ENCODE assay signal across 9 mouse cellular contexts in genomic region chr15:12586154-12586553, GRCm38 (mm10).
DNase-seq lines count a peak whose midpoint lies in the region; ATAC-seq and TF ChIP-seq lines count a peak whose summit lies in the region.
"Had no signal": no experiment of that assay in that cellular context is flagged by ENCODE, and none has a peak within 500 bp of the region (broad histone marks: within the 10 kb centered on the region; RNA-seq: fewer than 3 reads in every experiment).

No protein-coding gene starts in this region.

- TF ChIP-seq POLR2A in thymus, adult 2 months (IDR thresholded peaks at IDR 0.05; ENCODE audit: control insufficient read depth, extremely low read depth, insufficient read depth, low read length, poor library complexity), result no peak

- H3K9ac ChIP-seq in ES-E14 (ENCODE audit: insufficient read depth, low read depth, low read length, poor library complexity, severe bottlenecking), result no peak overlapping the region
- no peak overlapping the region for H3K9ac ChIP-seq in forebrain, embryonic 13.5 days
- no peak overlapping the region for H3K9ac ChIP-seq in liver, embryonic 13.5 days
- H3K9ac ChIP-seq in neural tube, embryonic 14.5 days (replicated peaks; ENCODE audit: low read depth, low read length), result no peak overlapping the region
- H3K9ac ChIP-seq: heart, embryonic 13.5 days had no signal

- peak; percentile 56; the same call in 1 of the 2 replicates for TF ChIP-seq CTCF in thymus, adult 2 months (IDR thresholded peaks at IDR 0.05; ENCODE audit: borderline replicate concordance, control insufficient read depth, extremely low read depth, insufficient read depth, low read length, poor library complexity)

- intact Hi-C loops in heart, postnatal 10 days (cut with DNase I), result loop anchor here (1.0 to 5.0 kb wide), 3 partner anchors 66 to 209 kb away; partner anchors contain the start of gene Pdzd2

- no peaks in the 10 kb centered on the region for H3K9me3 ChIP-seq in ES-E14 (ENCODE audit: control insufficient read depth, insufficient read depth, low read depth, low read length)
- no peaks in the 10 kb centered on the region for H3K9me3 ChIP-seq in forebrain, embryonic 13.5 days (replicated peaks)
- no peaks in the 10 kb centered on the region for H3K9me3 ChIP-seq in liver, embryonic 13.5 days (replicated peaks)
- H3K9me3 ChIP-seq in neural tube, embryonic 14.5 days (ENCODE audit: control insufficient read depth, low read length), result no peaks in the 10 kb centered on the region
- H3K9me3 ChIP-seq: heart, embryonic 13.5 days had no signal

- WGBS in forebrain, embryonic 13.5 days, result 9% methylated on average over 5 of the region's 5 CpGs
- WGBS in liver, embryonic 13.5 days (ENCODE audit: insufficient replicate concordance), result 5% methylated on average over 5 of the region's 5 CpGs
- WGBS in neural tube, embryonic 14.5 days, result 6% methylated on average over 5 of the region's 5 CpGs
- 11% methylated on average over 5 of the region's 5 CpGs for WGBS in thymus, adult 2 months

- peak; percentile 49 for DNase-seq in ES-E14 (ENCODE audit: low read depth, low spot score)
- DNase-seq in c-Kit-positive CD71-positive TER-119-positive erythroid progenitor cells, embryonic 14.5 days (ENCODE audit: low spot score), result peak; percentile 3
- DNase-seq in heart, postnatal 10 days, result peak; percentile 82 to 84
- peak; percentile 70 to 73 for DNase-seq in kidney, postnatal 25 days
- DNase-seq in liver, embryonic 13.5 days, result peak; percentile 3
- peak; percentile 51 for DNase-seq in thymus, adult 2 months

- H3K27ac ChIP-seq in ES-E14 (ENCODE audit: insufficient read depth, low read depth, low read length, poor library complexity, severe bottlenecking), result no peak overlapping the region
- H3K27ac ChIP-seq in forebrain, embryonic 13.5 days, result no peak overlapping the region
- H3K27ac ChIP-seq in liver, embryonic 13.5 days, result no peak overlapping the region
- H3K27ac ChIP-seq in neural tube, embryonic 14.5 days (ENCODE audit: low read depth, low read length), result no peak overlapping the region
- H3K27ac ChIP-seq in thymus, adult 2 months (ENCODE audit: control insufficient read depth, insufficient read depth, low read length), result no peak overlapping the region
- H3K27ac ChIP-seq: heart, embryonic 13.5 days had no signal

- no peak overlapping the region for H3K4me3 ChIP-seq in ES-E14 (ENCODE audit: insufficient read depth in 1 of 2, low read depth in 1 of 2, low read length in 2 of 2, poor library complexity in 1 of 2, severe bottlenecking in 1 of 2)
- H3K4me3 ChIP-seq in forebrain, embryonic 13.5 days, result no peak overlapping the region
- no peak overlapping the region for H3K4me3 ChIP-seq in liver, embryonic 13.5 days (replicated peaks)
- H3K4me3 ChIP-seq in neural tube, embryonic 14.5 days (ENCODE audit: low read depth, low read length), result no peak overlapping the region
- H3K4me3 ChIP-seq in thymus, adult 2 months (ENCODE audit: control insufficient read depth, insufficient read depth, low read length), result no peak overlapping the region
- H3K4me3 ChIP-seq: heart, embryonic 13.5 days had no signal

- peak; percentile 94 for ATAC-seq in forebrain, embryonic 13.5 days
- ATAC-seq in liver, embryonic 13.5 days (ENCODE audit: low read depth), result no peak
- ATAC-seq in neural tube, embryonic 14.5 days (ENCODE audit: low read depth), result peak; percentile 95

- in situ Hi-C loops in ES-E14 (cut with MboI; ENCODE audit: low sequenced_read_pairs in 2 of 2, unreplicated experiment in 2 of 2), result loop anchor here in 1 of 2 experiments (5.0 kb wide), 1 partner anchor 206 kb away; no protein-coding TSS in a partner anchor

- no peak overlapping the region for H3K4me2 ChIP-seq in forebrain, embryonic 13.5 days
- no peak overlapping the region for H3K4me2 ChIP-seq in liver, embryonic 13.5 days
- no peak overlapping the region for H3K4me2 ChIP-seq in neural tube, embryonic 14.5 days (ENCODE audit: low read depth, low read length)
- H3K4me2 ChIP-seq: heart, embryonic 13.5 days had no signal

- H3K4me1 ChIP-seq in ES-E14 (ENCODE audit: control insufficient read depth in 2 of 2, insufficient read depth in 2 of 2, low read length in 2 of 2, poor library complexity in 1 of 2), result no peaks in the 10 kb centered on the region
- no peaks in the 10 kb centered on the region for H3K4me1 ChIP-seq in forebrain, embryonic 13.5 days
- no peaks in the 10 kb centered on the region for H3K4me1 ChIP-seq in liver, embryonic 13.5 days (replicated peaks)
- no peaks in the 10 kb centered on the region for H3K4me1 ChIP-seq in neural tube, embryonic 14.5 days (ENCODE audit: control insufficient read depth, insufficient read depth, low read length)
- no peaks in the 10 kb centered on the region; the same call in 1 of the 2 replicates for H3K4me1 ChIP-seq in thymus, adult 2 months (replicated peaks; ENCODE audit: control insufficient read depth, insufficient read depth, low read length)

- H3K27me3 ChIP-seq in forebrain, embryonic 13.5 days, result no peaks in the 10 kb centered on the region
- no peaks in the 10 kb centered on the region for H3K27me3 ChIP-seq in liver, embryonic 13.5 days
- H3K27me3 ChIP-seq in neural tube, embryonic 14.5 days (ENCODE audit: control insufficient read depth, insufficient read depth, low read length), result no peaks in the 10 kb centered on the region
- H3K27me3 ChIP-seq in thymus, adult 2 months (ENCODE audit: control insufficient read depth, insufficient read depth, low read length), result no peaks in the 10 kb centered on the region

- H3K36me3 ChIP-seq in ES-E14 (ENCODE audit: control insufficient read depth, insufficient read depth, low read length, poor library complexity, severe bottlenecking), result no peaks in the 10 kb centered on the region
- H3K36me3 ChIP-seq in forebrain, embryonic 13.5 days (ENCODE audit: poor library complexity, severe bottlenecking), result no peaks in the 10 kb centered on the region
- H3K36me3 ChIP-seq in liver, embryonic 13.5 days, result no peaks in the 10 kb centered on the region
- no peaks in the 10 kb centered on the region for H3K36me3 ChIP-seq in neural tube, embryonic 14.5 days (ENCODE audit: control insufficient read depth, insufficient read depth, low read length)
- no peaks in the 10 kb centered on the region for H3K36me3 ChIP-seq in thymus, adult 2 months (ENCODE audit: control insufficient read depth, insufficient read depth, low read length)
- H3K36me3 ChIP-seq: heart, embryonic 13.5 days had no signal

TF ChIP-seq in ES-E14, 5 proteins besides CTCF, POLR2A, EP300 and RAD21:
- TF ChIP-seq ZNF384 (IDR thresholded peaks at IDR 0.05; ENCODE audit: low read depth, low read length) (no peak), HCFC1 (IDR thresholded peaks at IDR 0.05; ENCODE audit: borderline replicate concordance, insufficient read depth, low read length) (no peak), MAFK (IDR thresholded peaks at IDR 0.05; ENCODE audit: insufficient read depth, low read depth, low read length) (no peak), CHD2 (IDR thresholded peaks at IDR 0.05; ENCODE audit: low read depth, low read length) (no peak), ZC3H11A (IDR thresholded peaks at IDR 0.05; ENCODE audit: borderline replicate concordance, low read depth, low read length) (peak; percentile 94)
TF ChIP-seq in ES-E14: peak in this region for 1.

Comparison
In these comparisons a context has a peak if more than half of its experiments do, and no peak if none do; other contexts are left out.
1. DNase-seq: peak in every context shown above with its lines; median percentile 83 in heart, postnatal 10 days; 72 in kidney, postnatal 25 days; 51 in thymus, adult 2 months; 49 in ES-E14; 3 in c-Kit-positive CD71-positive TER-119-positive erythroid progenitor cells, embryonic 14.5 days; 3 in liver, embryonic 13.5 days.